Mouse (Mus musculus) midbrain, embryonic 16.5 days (tissue): ENCODE results near the gene Luzp1. TPM values are rescaled to one million over a fixed set of nuclear protein-coding genes. Genes with fewer than 3 reads are reported as not detected.

Source experiments
- ATAC-seq: fragments of 200-750 bp; cut with Nextera tagmentation; 2 replicates; pipeline ENCODE4 v1.8.0; 2017; ENCODE audit warnings: moderate TSS enrichment
- H3K27ac ChIP-seq: fragments of 300-500 bp; sonication (generic); 2 replicates; pipeline ENCODE4 v1.5.1; 2014; ENCODE audit warnings: mild to moderate bottlenecking, low read length, mixed read lengths
- H3K27me3 ChIP-seq: fragments of 300-500 bp; sonication (generic); 2 replicates; pipeline ENCODE4 v1.6.1; 2014; ENCODE audit warnings: low read depth, low read length, mixed read lengths; ENCODE audit not compliant: control insufficient read depth, insufficient read depth
- H3K36me3 ChIP-seq: fragments of 300-500 bp; sonication (generic); 2 replicates; pipeline ENCODE4 v1.6.1; 2014; ENCODE audit warnings: mild to moderate bottlenecking, low read length, moderate library complexity, mixed read lengths; ENCODE audit not compliant: control insufficient read depth, insufficient read depth
- H3K4me1 ChIP-seq: fragments of 300-500 bp; sonication (generic); 2 replicates; pipeline ENCODE4 v1.6.1; 2014; ENCODE audit warnings: mild to moderate bottlenecking, low read length, mixed read lengths; ENCODE audit not compliant: control insufficient read depth, insufficient read depth
- H3K4me2 ChIP-seq: fragments of 300-500 bp; sonication (generic); 2 replicates; pipeline ENCODE4 v1.6.1; 2014; ENCODE audit warnings: mild to moderate bottlenecking, low read length, mixed read lengths
- H3K4me3 ChIP-seq: fragments of 300-500 bp; sonication (generic); 2 replicates; pipeline ENCODE4 v1.5.1; 2014; ENCODE audit warnings: low read depth, mild to moderate bottlenecking, low read length, moderate library complexity, mixed read lengths
- H3K9ac ChIP-seq: fragments of 300-500 bp; sonication (generic); 2 replicates; pipeline ENCODE4 v1.6.1; 2014; ENCODE audit warnings: low read depth, low read length, mixed read lengths
- H3K9me3 ChIP-seq: fragments of 300-500 bp; sonication (generic); replicated peaks from 2 replicates; pipeline ENCODE4 v1.6.1; 2014; ENCODE audit warnings: mild to moderate bottlenecking, low read length, mixed read lengths; ENCODE audit not compliant: control insufficient read depth, poor library complexity, severe bottlenecking
- WGBS: fragments of 180-500 bp; shearing (Covaris S2); extraction: QIAGEN DNeasy Blood & Tissue Kit; methylation state at CpG from one replicate; pipeline ENCODE4 v1.1.7; 2014; 5-methylcytosine and 5-hydroxymethylcytosine counted together
- polyA plus RNA-seq: library from polyadenylated mRNA; unstranded; fragments of >200 nt; fragmentation: Nextera tagmentation; extraction: Ambion mirVana; gene quantifications from 2 replicates; pipeline ENCODE4 v1.2.1, GENCODE M21; 2015

The Luzp1 gene
- polyA plus RNA-seq, 1 experiment from 2014 or later, result 40.8 TPM

DNA sequence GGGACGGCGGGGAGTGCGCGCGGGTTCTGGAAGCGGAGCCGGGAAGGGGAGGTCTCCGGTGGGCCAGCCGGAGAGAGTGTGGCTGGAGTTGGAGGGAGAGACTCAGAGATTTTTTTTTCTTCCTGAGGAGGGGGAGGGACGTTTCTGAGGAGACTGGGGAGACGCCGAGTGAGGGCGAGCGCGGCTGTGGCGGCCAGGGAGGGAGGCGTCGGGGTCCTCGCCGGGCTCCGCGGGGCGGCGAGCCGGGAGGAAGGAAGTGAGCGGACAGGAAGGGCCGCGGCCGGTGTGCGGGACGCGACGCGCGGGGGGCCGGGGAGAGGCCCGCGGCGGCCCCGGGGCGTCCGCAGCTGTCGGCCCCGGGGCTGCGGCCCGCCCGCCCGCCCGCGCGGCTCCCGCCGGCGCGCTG lies 383 bp downstream of the Luzp1 start:
- peak overlapping the region; percentile 56 for H3K4me2 ChIP-seq
- peak; percentile 86 for ATAC-seq
- peaks cover under 1% of the 10 kb centered on the region; the same call in 1 of the 2 replicates for H3K27me3 ChIP-seq
- H3K9me3 ChIP-seq, result no peaks in the 10 kb centered on the region
- peak overlapping the region; percentile 88 for H3K9ac ChIP-seq
- H3K4me3 ChIP-seq, result peak overlapping the region; percentile 63
- H3K36me3 ChIP-seq, result no peaks in the 10 kb centered on the region
- WGBS, result under 1% methylated on average over 29 of the region's 55 CpGs
- peaks cover 12% of the 10 kb centered on the region for H3K4me1 ChIP-seq
- peak overlapping the region; percentile 93 for H3K27ac ChIP-seq

DNA sequence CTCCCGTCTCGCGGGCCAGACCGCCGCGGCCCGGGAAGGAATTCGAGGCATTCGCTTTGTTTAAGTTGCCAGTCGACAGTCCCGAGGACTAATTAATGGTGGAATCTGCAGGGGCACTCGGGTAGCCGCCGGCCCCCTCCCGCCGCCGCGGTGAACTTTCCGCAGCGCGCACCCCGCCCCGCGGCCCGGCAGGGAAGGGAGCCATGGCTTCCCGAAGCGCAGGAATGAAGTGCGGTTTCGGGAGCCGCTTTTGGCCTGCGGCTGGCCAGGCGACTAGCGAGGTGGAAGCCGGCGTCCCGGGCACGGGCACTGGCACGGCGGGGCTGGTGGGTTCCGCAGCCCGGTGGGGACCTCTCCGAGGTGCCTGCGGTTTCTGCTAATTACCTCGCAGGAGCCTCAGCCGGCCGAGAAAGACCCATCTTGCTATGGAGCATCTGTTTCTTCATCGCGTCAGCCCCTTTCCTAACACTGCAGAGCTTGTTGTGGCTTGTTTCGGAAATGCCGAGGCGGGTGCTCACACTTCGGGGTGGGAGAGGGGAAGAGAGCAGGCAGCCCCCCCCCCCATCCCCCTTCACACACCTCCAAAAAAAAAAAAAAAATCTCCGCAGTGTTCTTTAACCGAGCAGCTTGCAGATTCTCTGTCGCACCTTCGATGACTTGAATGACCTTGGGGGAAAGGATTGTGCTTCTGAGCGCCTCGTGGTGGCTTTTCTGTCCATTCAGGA lies 948 bp downstream of the Luzp1 start:
- Histone ChIP-seq H3K4me1 (peaks cover 12% of the 10 kb centered on the region), H3K36me3 (no peaks in the 10 kb centered on the region), H3K4me2 (peak overlapping the region; percentile 56), H3K9ac (peak overlapping the region; percentile 88), H3K4me3 (peak overlapping the region; percentile 63), H3K27ac (peak overlapping the region; percentile 93), H3K27me3 (no peaks in the 10 kb centered on the region), H3K9me3 (no peaks in the 10 kb centered on the region)
- WGBS, result under 1% methylated on average over 55 of the region's 58 CpGs
- ATAC-seq, result peak; percentile 23; the same call in 1 of the 2 replicates

- no peak overlapping the region for H3K4me2 ChIP-seq
- no peaks in the 10 kb centered on the region for H3K36me3 ChIP-seq
- no peak overlapping the region for H3K4me3 ChIP-seq
- 97% methylated on average over 1 of the region's 1 CpGs for WGBS
- H3K27ac ChIP-seq, result no peak overlapping the region
- H3K9me3 ChIP-seq, result no peaks in the 10 kb centered on the region
- ATAC-seq, result no peak
- no peak overlapping the region for H3K9ac ChIP-seq
- no peaks in the 10 kb centered on the region for H3K27me3 ChIP-seq
- peaks cover 3% of the 10 kb centered on the region for H3K4me1 ChIP-seq
Measured at GRCm38 (mm10) chr4:136476692-136477091, 7.1 kb downstream of the Luzp1 start.

- Histone ChIP-seq H3K36me3 (no peaks in the 10 kb centered on the region), H3K27me3 (no peaks in the 10 kb centered on the region), H3K9ac (no peak overlapping the region), H3K4me2 (no peak overlapping the region), H3K4me3 (no peak overlapping the region), H3K4me1 (no peaks in the 10 kb centered on the region), H3K27ac (no peak overlapping the region), H3K9me3 (no peaks in the 10 kb centered on the region)
- ATAC-seq, result no peak
- WGBS, result 94% methylated on average over 2 of the region's 2 CpGs
Measured at GRCm38 (mm10) chr4:136486549-136486948, 17.0 kb downstream of the Luzp1 start.

DNA sequence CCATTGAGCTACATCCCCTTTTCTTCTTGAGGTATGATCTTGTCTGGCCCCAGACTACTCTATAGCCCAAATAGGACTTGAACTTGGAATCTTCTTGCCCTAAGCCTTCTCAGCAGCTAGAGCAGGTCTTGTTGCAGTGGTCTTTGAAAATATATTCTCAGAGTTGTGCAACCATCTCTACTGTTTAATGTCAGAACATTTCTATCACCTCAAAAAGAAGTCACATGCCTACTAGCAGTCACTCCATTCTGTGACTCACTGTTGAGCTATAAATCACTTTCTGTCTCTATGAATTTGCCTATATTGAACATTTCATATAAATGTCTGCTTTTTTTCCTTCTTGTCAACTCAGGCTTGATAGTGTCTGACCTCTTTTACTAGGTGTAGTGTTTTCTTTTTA lies 26.4 kb downstream of the Luzp1 start:
- no peak overlapping the region for H3K9ac ChIP-seq
- H3K4me1 ChIP-seq, result no peaks in the 10 kb centered on the region
- no peaks in the 10 kb centered on the region for H3K36me3 ChIP-seq
- no peaks in the 10 kb centered on the region for H3K27me3 ChIP-seq
- H3K4me2 ChIP-seq, result no peak overlapping the region
- no peak overlapping the region for H3K4me3 ChIP-seq
- no peak overlapping the region for H3K27ac ChIP-seq
- no peaks in the 10 kb centered on the region for H3K9me3 ChIP-seq
- no peak for ATAC-seq

DNA sequence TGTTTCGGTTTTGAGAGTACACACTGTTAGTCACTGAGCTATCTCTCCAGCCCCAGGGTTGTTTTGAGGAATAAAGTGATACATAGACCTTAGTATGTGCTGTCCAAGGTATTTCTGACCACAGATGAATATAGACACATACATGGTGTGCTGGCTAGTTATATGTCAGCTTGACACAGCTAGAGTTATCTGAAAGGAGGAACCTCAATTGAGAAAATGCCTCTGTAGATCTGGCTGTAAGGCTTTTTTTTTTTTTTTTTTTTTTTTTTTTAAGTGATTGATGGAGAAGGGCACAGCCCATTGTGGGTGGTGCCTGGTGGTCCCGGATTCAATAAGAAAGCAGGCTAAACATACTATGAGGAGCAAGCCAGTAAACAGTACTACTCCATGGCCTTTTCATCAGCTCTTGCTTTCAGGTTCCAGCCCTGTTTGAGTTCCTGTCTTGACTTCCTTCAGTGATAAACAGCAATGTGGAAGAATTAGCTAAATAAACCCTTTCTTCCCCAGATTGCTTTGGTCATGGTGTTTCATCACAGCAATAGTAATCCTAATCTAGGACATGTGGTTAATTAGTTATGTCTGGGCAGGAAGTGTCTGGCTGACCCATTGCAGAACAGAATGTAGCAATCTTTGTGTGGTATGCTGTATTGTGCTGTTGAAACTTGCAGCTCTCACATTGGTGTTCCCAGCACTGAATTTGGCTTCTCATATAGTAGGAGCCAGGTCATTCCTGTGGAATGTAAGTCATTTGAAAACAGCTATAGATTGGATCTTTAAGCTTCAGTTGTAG lies 36.1 kb downstream of the Luzp1 start:
- Histone ChIP-seq H3K36me3 (no peaks in the 10 kb centered on the region), H3K27me3 (no peaks in the 10 kb centered on the region), H3K4me3 (no peak overlapping the region), H3K9ac (no peak overlapping the region), H3K27ac (no peak overlapping the region), H3K4me2 (no peak overlapping the region), H3K4me1 (0 out of 2 replicates have a peak, but pooled peaks cover 2% of the 10 kb centered on the region), H3K9me3 (no peaks in the 10 kb centered on the region)
- no peak for ATAC-seq
- WGBS, result 75% methylated on average over 2 of the region's 2 CpGs

DNA sequence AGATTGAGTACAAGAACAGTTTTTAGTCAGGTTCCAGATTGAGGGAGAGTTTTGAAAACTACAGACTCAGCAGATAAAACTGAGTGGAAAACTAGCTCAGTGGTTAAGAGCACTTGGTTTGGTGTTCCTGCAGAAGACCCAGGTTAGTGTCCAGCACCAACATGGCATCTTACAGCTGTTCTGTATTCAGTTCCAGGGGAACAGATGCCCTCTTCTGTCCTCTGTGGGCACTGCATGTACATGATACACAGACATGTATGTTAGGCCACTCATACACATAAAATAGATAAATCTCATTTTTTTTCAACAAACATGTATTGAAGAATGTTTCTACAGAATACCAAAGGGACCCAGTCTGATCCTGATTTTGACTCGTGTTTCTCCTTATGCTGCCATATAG lies 40.3 kb downstream of the Luzp1 start:
- no peak overlapping the region for H3K4me3 ChIP-seq
- ATAC-seq, result no peak
- no peak overlapping the region for H3K27ac ChIP-seq
- H3K9me3 ChIP-seq, result no peaks in the 10 kb centered on the region
- no peaks in the 10 kb centered on the region for H3K4me1 ChIP-seq
- H3K36me3 ChIP-seq, result no peaks in the 10 kb centered on the region
- H3K4me2 ChIP-seq, result no peak overlapping the region
- H3K9ac ChIP-seq, result no peak overlapping the region
- 93% methylated on average over 1 of the region's 1 CpGs for WGBS
- no peaks in the 10 kb centered on the region for H3K27me3 ChIP-seq

- H3K27ac ChIP-seq, result no peak overlapping the region
- no peaks in the 10 kb centered on the region for H3K36me3 ChIP-seq
- no peak overlapping the region for H3K4me2 ChIP-seq
- H3K4me3 ChIP-seq, result no peak overlapping the region
- H3K9ac ChIP-seq, result no peak overlapping the region
- 53% methylated on average over 4 of the region's 4 CpGs for WGBS
- no peaks in the 10 kb centered on the region for H3K4me1 ChIP-seq
- no peak for ATAC-seq
- H3K27me3 ChIP-seq, result no peaks in the 10 kb centered on the region
- no peaks in the 10 kb centered on the region for H3K9me3 ChIP-seq
Measured at GRCm38 (mm10) chr4:136511708-136512107, 42.1 kb downstream of the Luzp1 start.

DNA sequence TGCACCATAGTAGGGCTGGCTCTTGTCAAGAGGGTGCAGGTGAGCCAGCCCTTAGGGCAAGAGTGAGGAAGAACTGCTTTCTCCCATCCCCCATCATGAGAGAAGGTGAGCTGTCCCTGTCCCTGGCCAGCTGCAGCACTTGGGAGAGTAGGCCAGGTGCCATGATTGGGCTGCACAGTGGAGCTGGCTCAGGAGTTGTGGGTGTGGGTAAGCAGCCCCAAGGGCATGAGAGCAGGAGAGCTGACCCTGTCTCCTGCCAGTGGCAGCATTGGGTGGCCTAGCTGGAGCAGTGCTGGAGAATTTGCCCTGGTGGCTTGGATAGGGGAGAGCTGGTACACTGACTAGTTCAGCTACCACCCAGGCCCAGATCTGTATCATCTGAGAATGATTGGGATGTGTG lies 43.3 kb downstream of the Luzp1 start:
- Histone ChIP-seq H3K36me3 (no peaks in the 10 kb centered on the region), H3K27ac (no peak overlapping the region), H3K27me3 (no peaks in the 10 kb centered on the region), H3K4me2 (no peak overlapping the region), H3K4me3 (no peak overlapping the region), H3K9ac (no peak overlapping the region), H3K4me1 (no peaks in the 10 kb centered on the region), H3K9me3 (no peaks in the 10 kb centered on the region)
- ATAC-seq, result no peak
